Mouse (Mus musculus) frontal cortex, postnatal 10 days (tissue): ENCODE data around the gene Ahcy.
"Not testable (repeated sequence)": the region's sequence is repeated elsewhere in the genome, so short reads cannot be mapped to it uniquely, and the experiment has no call there.

Experiments used
- DNase-seq, 2 experiments: peaks; one replicate each; pipeline ENCODE4 v3.0.0; 2022; ENCODE audit warnings: low spot score in 2 of 2, mixed read lengths in 1 of 2

Gene Ahcy

GRCm38 (mm10) chr2:155074766-155075330 lies 551 bp upstream of the Ahcy start:
- no peak for DNase-seq

GRCm38 (mm10) chr2:155073347-155073746 lies 950 bp downstream of the Ahcy start:
- DNase-seq: no peak

- DNase-seq: no peak
Measured at GRCm38 (mm10) chr2:155072353-155073145, 1.7 kb downstream of the Ahcy start.

GRCm38 (mm10) chr2:155071027-155071426 lies 3.3 kb downstream of the Ahcy start:
- DNase-seq: no peak

- DNase-seq: no peak
Measured at GRCm38 (mm10) chr2:155057361-155057760, 16.9 kb downstream of the Ahcy start.

- DNase-seq: no peak
Measured at GRCm38 (mm10) chr2:155056076-155056578, 18.2 kb downstream of the Ahcy start.

- no peak for DNase-seq
Measured at GRCm38 (mm10) chr2:155054672-155055071, 19.6 kb downstream of the Ahcy start.

- not testable (repeated sequence) for DNase-seq
Measured at GRCm38 (mm10) chr2:155053512-155053911, 20.8 kb downstream of the Ahcy start.

GRCm38 (mm10) chr2:155052681-155053080 lies 21.6 kb downstream of the Ahcy start:
- DNase-seq: no peak

- no peak for DNase-seq
Measured at GRCm38 (mm10) chr2:155051622-155052351, 22.5 kb downstream of the Ahcy start.

- DNase-seq: peak; percentile 89 to 94
Measured at GRCm38 (mm10) chr2:155050504-155051236, 23.6 kb downstream of the Ahcy start.

- DNase-seq: no peak
Measured at GRCm38 (mm10) chr2:155050108-155050503, 24.2 kb downstream of the Ahcy start.

GRCm38 (mm10) chr2:155047452-155048178 lies 26.7 kb downstream of the Ahcy start:
- DNase-seq: no peak

GRCm38 (mm10) chr2:155046803-155047202 lies 27.5 kb downstream of the Ahcy start:
- no peak for DNase-seq

- DNase-seq: no peak
Measured at GRCm38 (mm10) chr2:155045075-155045474, 29.2 kb downstream of the Ahcy start.

- no peak for DNase-seq
Measured at GRCm38 (mm10) chr2:155044542-155044941, 29.8 kb downstream of the Ahcy start.

GRCm38 (mm10) chr2:155039956-155040355 lies 34.3 kb downstream of the Ahcy start:
- no peak for DNase-seq

GRCm38 (mm10) chr2:155032938-155033710 lies 41.2 kb downstream of the Ahcy start:
- DNase-seq: no peak

- no peak for DNase-seq
Measured at GRCm38 (mm10) chr2:155030831-155031230, 43.5 kb downstream of the Ahcy start.

- DNase-seq: not testable (repeated sequence)
Measured at GRCm38 (mm10) chr2:155020247-155020826, 54.0 kb downstream of the Ahcy start.
